Mouse (Mus musculus): ENCODE data around the gene Man1c1. TPM values are rescaled to one million over a fixed set of nuclear protein-coding genes. Genes with fewer than 3 reads are reported as not detected.
A peak's percentile ranks its signal among the peaks of the same experiment; 100 is the strongest.

The Man1c1 gene
- polyA plus RNA-seq, 1 experiment from 2014 or later = 1.5 TPM

DNA sequence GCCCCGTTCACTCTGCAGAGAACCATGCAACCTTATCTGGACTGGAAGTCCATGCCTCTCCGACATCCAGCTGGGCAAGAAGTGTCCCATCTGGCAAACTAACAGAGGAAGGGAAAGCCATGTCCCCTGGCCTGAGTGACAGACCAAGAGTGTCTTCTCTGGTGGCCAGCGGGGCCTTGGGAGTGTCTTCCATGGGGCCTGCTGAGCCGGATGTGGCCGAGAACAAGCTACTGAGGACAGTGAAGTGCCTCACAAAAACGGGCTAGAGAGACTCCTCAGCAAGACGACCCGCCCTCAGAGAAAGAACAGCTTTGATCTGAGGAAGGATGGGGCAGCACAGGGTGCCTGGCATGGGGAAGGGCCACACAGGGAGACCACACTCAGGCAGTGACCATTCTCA, 67.7 kb downstream of the Man1c1 start:
- Histone ChIP-seq H3K4me1 (replicated peaks; ENCODE audit: control insufficient read depth, insufficient read depth) (peaks cover 7% of the 10 kb centered on the region; the same call in 1 of the 2 replicates), H3K9me3 (ENCODE audit: control insufficient read depth, low read length) (no peaks in the 10 kb centered on the region), H3K9ac (ENCODE audit: low read length) (no peak overlapping the region)

GRCm38 (mm10) chr4:134634001-134634400, 70.1 kb downstream of the Man1c1 start:
- TF ChIP-seq CTCF (IDR thresholded peaks at IDR 0.05; ENCODE audit: low read depth) (no peak), EP300 (optimal IDR thresholded peaks at IDR 0.05) (no peak)
- 77% methylated on average over 13 of the region's 13 CpGs for WGBS
- Histone ChIP-seq H3K4me3 (ENCODE audit: low read depth, low read length) (no peak overlapping the region), H3K27ac (replicated peaks) (no peak overlapping the region), H3K9ac (ENCODE audit: low read length) (no peak overlapping the region), H3K9me3 (ENCODE audit: control insufficient read depth, low read length) (no peaks in the 10 kb centered on the region), H3K27me3 (ENCODE audit: control insufficient read depth, insufficient read depth, low read length) (no peaks in the 10 kb centered on the region), H3K36me3 (ENCODE audit: control insufficient read depth, insufficient read depth, low read length) (no peaks in the 10 kb centered on the region), H3K4me2 (replicated peaks; ENCODE audit: low read depth) (no peak overlapping the region), H3K4me1 (replicated peaks; ENCODE audit: control insufficient read depth, insufficient read depth) (peaks cover 7% of the 10 kb centered on the region; the same call in 1 of the 2 replicates)
- DNase-seq (ENCODE audit: low spot score) (no peak), ATAC-seq (ENCODE audit: low FRiP score, low TSS enrichment) (no peak)

More for the DNA sequence above, 67.7 kb downstream of the Man1c1 start:
- ATAC-seq (ENCODE audit: low FRiP score, low TSS enrichment) (no peak), DNase-seq (ENCODE audit: low spot score) (no peak)
- Histone ChIP-seq H3K4me2 (replicated peaks; ENCODE audit: low read depth) (no peak overlapping the region), H3K36me3 (ENCODE audit: control insufficient read depth, insufficient read depth, low read length) (no peaks in the 10 kb centered on the region), H3K27me3 (ENCODE audit: control insufficient read depth, insufficient read depth, low read length) (no peaks in the 10 kb centered on the region), H3K4me3 (ENCODE audit: low read depth, low read length) (no peak overlapping the region), H3K27ac (replicated peaks) (no peak overlapping the region)
- TF ChIP-seq CTCF (IDR thresholded peaks at IDR 0.05; ENCODE audit: low read depth) (no peak), EP300 (optimal IDR thresholded peaks at IDR 0.05) (no peak)
- WGBS = 67% methylated on average over 8 of the region's 8 CpGs

GRCm38 (mm10) chr4:134632131-134632711, 71.9 kb downstream of the Man1c1 start:
- no peak for TF ChIP-seq CTCF (IDR thresholded peaks at IDR 0.05; ENCODE audit: low read depth)
- no peak for TF ChIP-seq EP300 (optimal IDR thresholded peaks at IDR 0.05)
- H3K36me3 ChIP-seq (ENCODE audit: control insufficient read depth, insufficient read depth, low read length) = no peaks in the 10 kb centered on the region
- DNase-seq (ENCODE audit: low spot score) = peak; percentile 30
- WGBS = 34% methylated on average over 13 of the region's 13 CpGs
- peak; percentile 70; the same call in 1 of the 2 replicates for ATAC-seq (ENCODE audit: low FRiP score, low TSS enrichment)
- no peaks in the 10 kb centered on the region for H3K9me3 ChIP-seq (ENCODE audit: control insufficient read depth, low read length)
- no peak overlapping the region for H3K4me2 ChIP-seq (replicated peaks; ENCODE audit: low read depth)
- no peak overlapping the region for H3K4me3 ChIP-seq (ENCODE audit: low read depth, low read length)
- peaks cover 7% of the 10 kb centered on the region; the same call in 1 of the 2 replicates for H3K4me1 ChIP-seq (replicated peaks; ENCODE audit: control insufficient read depth, insufficient read depth)
- H3K27ac ChIP-seq (replicated peaks) = peak overlapping the region; percentile 86
- H3K9ac ChIP-seq (ENCODE audit: low read length) = no peak overlapping the region; the same call in 1 of the 2 replicates
- H3K27me3 ChIP-seq (ENCODE audit: control insufficient read depth, insufficient read depth, low read length) = no peaks in the 10 kb centered on the region

GRCm38 (mm10) chr4:134631471-134632130, 72.5 kb downstream of the Man1c1 start:
- H3K4me2 ChIP-seq (replicated peaks; ENCODE audit: low read depth) = no peak overlapping the region
- no peak for TF ChIP-seq CTCF (IDR thresholded peaks at IDR 0.05; ENCODE audit: low read depth)
- no peak for TF ChIP-seq EP300 (optimal IDR thresholded peaks at IDR 0.05)

GRCm38 (mm10) chr4:134628575-134629384, 75.3 kb downstream of the Man1c1 start:
- ATAC-seq (ENCODE audit: low FRiP score, low TSS enrichment) (no peak), DNase-seq (ENCODE audit: low spot score) (no peak)
- H3K9ac ChIP-seq (ENCODE audit: low read length) = no peak overlapping the region
- peaks cover 7% of the 10 kb centered on the region; the same call in 1 of the 2 replicates for H3K4me1 ChIP-seq (replicated peaks; ENCODE audit: control insufficient read depth, insufficient read depth)
- no peak overlapping the region for H3K4me3 ChIP-seq (ENCODE audit: low read depth, low read length)
- no peak overlapping the region for H3K27ac ChIP-seq (replicated peaks)
- 74% methylated on average over 10 of the region's 10 CpGs for WGBS
- TF ChIP-seq EP300 (optimal IDR thresholded peaks at IDR 0.05) = no peak
- TF ChIP-seq CTCF (IDR thresholded peaks at IDR 0.05; ENCODE audit: low read depth) = no peak
- no peak overlapping the region for H3K4me2 ChIP-seq (replicated peaks; ENCODE audit: low read depth)
- H3K9me3 ChIP-seq (ENCODE audit: control insufficient read depth, low read length) = no peaks in the 10 kb centered on the region
- H3K27me3 ChIP-seq (ENCODE audit: control insufficient read depth, insufficient read depth, low read length) = no peaks in the 10 kb centered on the region
- no peaks in the 10 kb centered on the region for H3K36me3 ChIP-seq (ENCODE audit: control insufficient read depth, insufficient read depth, low read length)

More at GRCm38 (mm10) chr4:134631471-134632130, 72.5 kb downstream of the Man1c1 start:
- Histone ChIP-seq H3K27ac (replicated peaks) (peak overlapping the region; percentile 86; the same call in 1 of the 2 replicates), H3K9ac (ENCODE audit: low read length) (no peak overlapping the region; the same call in 1 of the 2 replicates), H3K4me1 (replicated peaks; ENCODE audit: control insufficient read depth, insufficient read depth) (peaks cover 7% of the 10 kb centered on the region; the same call in 1 of the 2 replicates), H3K9me3 (ENCODE audit: control insufficient read depth, low read length) (no peaks in the 10 kb centered on the region), H3K36me3 (ENCODE audit: control insufficient read depth, insufficient read depth, low read length) (no peaks in the 10 kb centered on the region), H3K4me3 (ENCODE audit: low read depth, low read length) (no peak overlapping the region), H3K27me3 (ENCODE audit: control insufficient read depth, insufficient read depth, low read length) (no peaks in the 10 kb centered on the region)
- no peak for ATAC-seq (ENCODE audit: low FRiP score, low TSS enrichment)
- no peak for DNase-seq (ENCODE audit: low spot score)
- 77% methylated on average over 14 of the region's 14 CpGs for WGBS
